Mouse (Mus musculus): ENCODE measurements around the gene Nfib. TPM values are rescaled to one million over a fixed set of nuclear protein-coding genes. Genes with fewer than 3 reads are reported as not detected.

Nfib gene
- polyA plus RNA-seq, 1 experiment from 2014 or later, result 13.3 TPM

DNA sequence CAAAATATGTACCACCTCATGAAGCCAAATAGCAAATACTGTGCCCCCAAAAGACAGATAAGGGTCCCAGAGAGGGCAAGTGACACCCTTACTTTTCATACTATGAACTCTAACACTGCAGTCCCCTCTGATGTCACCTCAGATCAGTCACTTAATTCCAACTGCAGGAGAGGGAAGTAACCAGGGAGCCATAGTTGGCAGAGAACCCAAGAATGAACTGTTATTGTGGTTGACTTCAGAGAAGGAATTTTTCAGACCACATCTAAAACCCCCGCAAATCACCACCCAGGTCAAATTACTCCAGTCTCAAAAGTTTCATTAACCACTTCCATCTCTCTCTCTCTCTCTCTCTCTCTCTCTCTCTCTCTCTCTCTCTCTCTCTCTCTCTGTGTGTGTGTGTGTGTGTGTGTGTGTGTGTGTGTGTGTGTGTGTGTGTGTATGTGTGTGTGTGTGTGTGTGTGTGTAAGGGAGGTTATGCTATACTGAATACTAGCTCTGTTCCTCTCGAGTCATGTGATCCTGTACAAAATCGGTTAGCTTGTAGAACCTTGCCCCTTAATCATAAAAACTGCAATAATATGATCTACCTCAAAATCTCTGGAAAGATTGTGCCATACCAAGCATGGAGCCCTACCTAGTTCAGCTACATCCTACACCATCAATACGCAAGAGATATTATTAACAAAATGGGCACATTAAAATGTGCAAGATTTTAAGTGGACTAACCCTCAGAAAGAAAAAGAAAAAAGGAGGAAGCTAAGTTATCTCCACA is 319.1 kb downstream of the Nfib start:
- Histone ChIP-seq H3K36me3 (ENCODE audit: insufficient read depth, low read length) (no peaks in the 10 kb centered on the region), H3K4me2 (ENCODE audit: low read length) (no peak overlapping the region), H3K4me1 (replicated peaks; ENCODE audit: insufficient read depth, low read length) (peaks cover 5% of the 10 kb centered on the region), H3K27me3 (ENCODE audit: insufficient read depth, low read length) (no peaks in the 10 kb centered on the region), H3K4me3 (replicated peaks; ENCODE audit: low read depth, low read length) (no peak overlapping the region), H3K9ac (ENCODE audit: low read depth, low read length) (no peak overlapping the region), H3K27ac (no peak overlapping the region), H3K9me3 (replicated peaks; ENCODE audit: low read length) (no peaks in the 10 kb centered on the region)
- no peak for TF ChIP-seq CTCF (IDR thresholded peaks at IDR 0.05; ENCODE audit: low read depth)
- WGBS, result 47% methylated on average over 4 of the region's 4 CpGs
- DNase-seq (ENCODE audit: low spot score) (peak; percentile 79), ATAC-seq (replicated peaks; ENCODE audit: low FRiP score, low read depth) (no peak)

DNA sequence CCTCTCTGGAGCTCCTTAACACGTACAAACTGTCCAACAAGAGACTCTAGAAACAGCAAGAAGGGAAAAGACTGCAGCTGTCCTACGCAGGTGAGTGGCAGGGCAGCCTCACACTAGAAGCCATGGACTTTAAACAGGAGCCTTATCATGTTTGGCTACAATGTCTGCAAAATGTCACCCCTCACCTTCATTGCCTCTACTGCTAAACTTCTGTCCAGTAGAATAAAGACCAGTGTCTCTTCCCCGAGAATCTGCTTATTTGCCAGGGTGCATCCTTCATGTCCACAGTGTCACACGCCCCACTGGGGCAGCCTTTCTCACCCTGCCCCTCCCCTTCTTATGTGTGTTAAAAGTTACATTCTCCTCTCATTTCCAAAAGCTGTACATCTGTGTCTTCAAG is 319.9 kb downstream of the Nfib start:
- DNase-seq (ENCODE audit: low spot score) (no peak), ATAC-seq (replicated peaks; ENCODE audit: low FRiP score, low read depth) (no peak)
- H3K36me3 ChIP-seq (ENCODE audit: insufficient read depth, low read length), result no peaks in the 10 kb centered on the region
- no peak overlapping the region for H3K4me2 ChIP-seq (ENCODE audit: low read length)
- no peak overlapping the region for H3K27ac ChIP-seq
- no peaks in the 10 kb centered on the region for H3K9me3 ChIP-seq (replicated peaks; ENCODE audit: low read length)
- no peak overlapping the region for H3K4me3 ChIP-seq (replicated peaks; ENCODE audit: low read depth, low read length)
- no peak for TF ChIP-seq CTCF (IDR thresholded peaks at IDR 0.05; ENCODE audit: low read depth)
- peaks cover 5% of the 10 kb centered on the region for H3K4me1 ChIP-seq (replicated peaks; ENCODE audit: insufficient read depth, low read length)
- H3K9ac ChIP-seq (ENCODE audit: low read depth, low read length), result no peak overlapping the region
- 76% methylated on average over 4 of the region's 4 CpGs for WGBS
- no peaks in the 10 kb centered on the region for H3K27me3 ChIP-seq (ENCODE audit: insufficient read depth, low read length)

DNA sequence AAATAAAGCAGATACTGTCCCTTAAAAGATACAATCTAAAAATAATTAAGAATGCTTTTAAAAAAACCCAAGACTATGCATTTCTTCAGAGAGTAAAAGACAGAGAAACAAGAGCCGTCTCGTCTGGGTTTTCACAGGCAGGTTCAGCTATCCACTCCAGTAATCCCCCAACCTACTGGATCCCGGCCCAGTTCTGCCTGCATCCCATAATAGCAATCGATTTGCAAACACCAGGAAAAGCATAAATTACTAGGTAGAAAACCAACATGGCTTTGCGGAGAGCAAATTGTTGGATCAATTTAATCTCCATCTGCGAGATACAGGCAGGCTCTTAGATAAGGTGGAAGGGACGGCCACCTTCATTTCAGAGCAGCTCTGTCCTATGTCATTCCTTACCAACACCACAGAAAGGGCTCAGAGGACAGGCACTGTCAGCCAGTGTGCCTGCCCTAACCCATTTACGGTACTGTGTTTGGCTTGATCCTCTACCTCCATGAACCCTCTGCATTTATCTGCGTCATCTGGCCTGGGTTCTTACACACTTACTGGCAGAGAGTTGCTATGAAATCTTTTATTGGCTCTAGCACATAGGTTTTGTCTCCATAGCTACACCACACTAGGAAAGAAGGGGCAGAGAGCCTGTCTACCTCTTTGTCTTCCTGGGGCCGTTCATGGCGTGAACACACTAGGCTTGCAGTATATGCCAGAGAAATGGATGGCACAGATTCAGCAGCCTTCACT is 321.4 kb downstream of the Nfib start:
- TF ChIP-seq CTCF (IDR thresholded peaks at IDR 0.05; ENCODE audit: low read depth), result no peak
- Histone ChIP-seq H3K27me3 (ENCODE audit: insufficient read depth, low read length) (no peaks in the 10 kb centered on the region), H3K9me3 (replicated peaks; ENCODE audit: low read length) (no peaks in the 10 kb centered on the region), H3K4me3 (replicated peaks; ENCODE audit: low read depth, low read length) (no peak overlapping the region), H3K4me1 (replicated peaks; ENCODE audit: insufficient read depth, low read length) (peaks cover 5% of the 10 kb centered on the region), H3K9ac (ENCODE audit: low read depth, low read length) (no peak overlapping the region), H3K4me2 (ENCODE audit: low read length) (no peak overlapping the region), H3K36me3 (ENCODE audit: insufficient read depth, low read length) (no peaks in the 10 kb centered on the region), H3K27ac (no peak overlapping the region)
- DNase-seq (ENCODE audit: low spot score) (no peak), ATAC-seq (replicated peaks; ENCODE audit: low FRiP score, low read depth) (no peak)
- 67% methylated on average over 11 of the region's 11 CpGs for WGBS

DNA sequence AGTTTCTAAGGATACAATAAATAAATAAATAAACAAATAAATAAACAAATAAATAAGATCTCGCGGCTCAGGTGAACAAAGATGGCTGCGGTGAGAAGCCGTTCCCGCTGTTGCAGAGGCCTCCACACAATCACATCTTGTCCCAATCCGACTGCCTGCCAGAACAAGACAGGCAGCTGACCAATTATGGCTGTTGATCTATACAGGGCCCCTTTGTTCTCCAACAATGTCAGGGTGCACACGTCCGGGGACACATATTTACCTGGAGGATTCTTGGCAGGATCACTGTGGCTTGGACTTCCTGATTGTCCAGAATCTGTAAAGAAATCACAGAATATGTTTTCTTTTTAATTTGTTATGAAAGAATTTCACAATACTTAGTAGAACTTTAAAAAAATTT is 322.2 kb downstream of the Nfib start:
- ATAC-seq (replicated peaks; ENCODE audit: low FRiP score, low read depth), result no peak

DNA sequence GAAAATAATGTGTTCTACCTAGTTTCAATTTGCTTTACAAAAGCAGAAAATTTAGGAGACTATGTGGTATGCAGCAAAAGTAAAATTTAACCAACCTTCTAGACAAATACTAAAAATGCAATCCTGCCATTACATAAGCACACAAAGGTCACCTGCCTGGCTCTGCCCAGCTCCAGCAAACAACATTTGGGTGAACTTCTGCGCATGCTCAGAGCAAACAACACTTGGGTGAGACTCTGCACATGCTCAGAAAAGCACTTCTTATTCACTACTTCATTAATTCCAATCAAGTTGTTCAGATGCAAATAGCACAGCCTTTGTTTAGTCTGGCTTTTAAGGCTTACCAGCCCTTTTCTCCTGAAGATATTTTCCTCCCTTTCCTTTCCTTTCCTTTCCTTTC is 323.8 kb downstream of the Nfib start:
- Histone ChIP-seq H3K27me3 (ENCODE audit: insufficient read depth, low read length) (no peaks in the 10 kb centered on the region), H3K9me3 (replicated peaks; ENCODE audit: low read length) (no peaks in the 10 kb centered on the region), H3K4me3 (replicated peaks; ENCODE audit: low read depth, low read length) (no peak overlapping the region), H3K4me2 (ENCODE audit: low read length) (no peak overlapping the region), H3K27ac (no peak overlapping the region), H3K36me3 (ENCODE audit: insufficient read depth, low read length) (no peaks in the 10 kb centered on the region), H3K9ac (ENCODE audit: low read depth, low read length) (no peak overlapping the region), H3K4me1 (replicated peaks; ENCODE audit: insufficient read depth, low read length) (peaks cover 2% of the 10 kb centered on the region)
- WGBS, result 89% methylated on average over 1 of the region's 1 CpGs
- TF ChIP-seq CTCF (IDR thresholded peaks at IDR 0.05; ENCODE audit: low read depth), result no peak
- DNase-seq (ENCODE audit: low spot score), result no peak
- no peak for ATAC-seq (replicated peaks; ENCODE audit: low FRiP score, low read depth)

More for the DNA sequence above, 322.2 kb downstream of the Nfib start:
- Histone ChIP-seq H3K4me2 (ENCODE audit: low read length) (no peak overlapping the region), H3K9me3 (replicated peaks; ENCODE audit: low read length) (no peaks in the 10 kb centered on the region), H3K9ac (ENCODE audit: low read depth, low read length) (no peak overlapping the region), H3K4me3 (replicated peaks; ENCODE audit: low read depth, low read length) (no peak overlapping the region), H3K27ac (no peak overlapping the region), H3K27me3 (ENCODE audit: insufficient read depth, low read length) (no peaks in the 10 kb centered on the region), H3K4me1 (replicated peaks; ENCODE audit: insufficient read depth, low read length) (peaks cover 5% of the 10 kb centered on the region), H3K36me3 (ENCODE audit: insufficient read depth, low read length) (no peaks in the 10 kb centered on the region)
- 81% methylated on average over 8 of the region's 8 CpGs for WGBS
- DNase-seq (ENCODE audit: low spot score), result no peak
- no peak for TF ChIP-seq CTCF (IDR thresholded peaks at IDR 0.05; ENCODE audit: low read depth)

DNA sequence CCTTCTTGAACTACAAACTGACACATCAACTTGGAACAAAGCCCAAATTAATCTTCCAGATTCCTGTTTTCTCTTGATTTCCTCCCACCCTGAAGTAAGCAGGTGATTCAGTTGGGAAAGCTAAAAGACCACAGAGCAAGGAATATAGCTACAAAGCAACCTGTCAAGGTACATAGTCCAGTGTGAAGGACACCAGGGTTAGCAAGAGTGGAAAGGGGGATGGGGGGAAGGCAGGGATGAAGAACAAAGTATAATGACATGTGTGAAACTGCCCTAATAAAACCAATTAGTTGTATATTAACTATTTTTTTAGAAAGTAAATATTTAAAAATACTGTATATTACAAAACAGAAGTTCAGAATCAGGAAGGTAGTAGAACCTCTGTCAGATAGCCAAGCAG is 325.0 kb downstream of the Nfib start:
- H3K4me3 ChIP-seq (replicated peaks; ENCODE audit: low read depth, low read length), result no peak overlapping the region
- DNase-seq (ENCODE audit: low spot score) (no peak), ATAC-seq (replicated peaks; ENCODE audit: low FRiP score, low read depth) (no peak)
- H3K27me3 ChIP-seq (ENCODE audit: insufficient read depth, low read length), result no peaks in the 10 kb centered on the region
- H3K9me3 ChIP-seq (replicated peaks; ENCODE audit: low read length), result no peaks in the 10 kb centered on the region
- no peaks in the 10 kb centered on the region for H3K36me3 ChIP-seq (ENCODE audit: insufficient read depth, low read length)
- no peak overlapping the region for H3K27ac ChIP-seq
- no peak for TF ChIP-seq CTCF (IDR thresholded peaks at IDR 0.05; ENCODE audit: low read depth)
- H3K4me1 ChIP-seq (replicated peaks; ENCODE audit: insufficient read depth, low read length), result no peaks in the 10 kb centered on the region
- H3K4me2 ChIP-seq (ENCODE audit: low read length), result no peak overlapping the region
- H3K9ac ChIP-seq (ENCODE audit: low read depth, low read length), result no peak overlapping the region

All from kidney, postnatal 0 days (tissue).